Mouse (Mus musculus): ENCODE results near the gene Rabac1. TPM values are rescaled to one million over a fixed set of nuclear protein-coding genes. Genes with fewer than 3 reads are reported as not detected.

The Rabac1 gene
- polyA plus RNA-seq, 1 experiment from 2014 or later: 118 TPM

DNA sequence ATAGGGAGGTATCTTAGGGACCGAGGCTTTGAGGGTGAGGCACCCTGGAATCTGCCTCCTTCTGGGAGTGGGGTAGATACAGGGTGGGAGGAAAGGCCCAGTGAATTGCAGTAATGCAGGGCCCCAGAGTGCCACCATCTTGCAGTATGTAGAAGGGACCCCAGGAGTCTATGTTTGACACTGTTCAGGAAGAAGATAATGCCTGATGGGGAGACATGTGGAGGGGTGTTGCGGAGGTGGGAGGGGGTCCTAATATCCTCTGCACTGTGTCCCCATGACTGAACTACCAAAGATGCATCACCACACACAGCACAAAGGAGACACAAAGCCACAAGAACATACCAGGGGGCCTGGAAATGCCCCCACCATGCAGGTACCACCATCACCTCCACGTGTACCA is 33.6 kb upstream of the Rabac1 start:
- H3K9ac ChIP-seq (ENCODE audit: low read length): peak overlapping the region; percentile 68; the same call in 1 of the 2 replicates
- H3K9me3 ChIP-seq (ENCODE audit: control insufficient read depth, low read length): no peaks in the 10 kb centered on the region
- DNase-seq (ENCODE audit: low spot score) (no peak), ATAC-seq (ENCODE audit: insufficient read depth, low FRiP score, low TSS enrichment) (no peak; the same call in 1 of the 2 replicates)
- H3K4me2 ChIP-seq (ENCODE audit: low read depth): peak overlapping the region; percentile 88
- H3K27ac ChIP-seq (ENCODE audit: low read depth, low read length): no peak overlapping the region
- no peaks in the 10 kb centered on the region for H3K36me3 ChIP-seq (ENCODE audit: control insufficient read depth, insufficient read depth, low read length)
- peaks cover 23% of the 10 kb centered on the region for H3K4me1 ChIP-seq (ENCODE audit: control insufficient read depth, insufficient read depth, low read length)
- WGBS: 71% methylated on average over 3 of the region's 3 CpGs
- peaks cover 59% of the 10 kb centered on the region for H3K27me3 ChIP-seq (ENCODE audit: control insufficient read depth, insufficient read depth, low read length)
- peak overlapping the region; percentile 53 for H3K4me3 ChIP-seq (ENCODE audit: low read depth, low read length)

- Histone ChIP-seq H3K27me3 (ENCODE audit: control insufficient read depth, insufficient read depth, low read length) (peaks cover 54% of the 10 kb centered on the region), H3K4me1 (ENCODE audit: control insufficient read depth, insufficient read depth, low read length) (peaks cover 22% of the 10 kb centered on the region), H3K9ac (ENCODE audit: low read length) (peak within 1 kb of the TSS; percentile 68), H3K9me3 (ENCODE audit: control insufficient read depth, low read length) (no peaks in the 10 kb centered on the region), H3K4me2 (ENCODE audit: low read depth) (peak within 1 kb of the TSS; percentile 88), H3K36me3 (ENCODE audit: control insufficient read depth, insufficient read depth, low read length) (no peaks in the 10 kb centered on the region), H3K4me3 (ENCODE audit: low read depth, low read length) (peak within 1 kb of the TSS; percentile 53), H3K27ac (ENCODE audit: low read depth, low read length) (no peak within 1 kb of the TSS)
- peak; percentile 73 for ATAC-seq (ENCODE audit: insufficient read depth, low FRiP score, low TSS enrichment)
- DNase-seq (ENCODE audit: low spot score): peak; percentile 77
- WGBS: under 1% methylated on average over 53 of the region's 54 CpGs
Observed at GRCm38 (mm10) chr7:25005421-25006065, 33.0 kb upstream of the Rabac1 start, which contains the start of gene Atp1a3. Gene Atp1a3 (minus strand): TSS chr7:25005958.

- H3K4me1 ChIP-seq (ENCODE audit: control insufficient read depth, insufficient read depth, low read length): peaks cover 17% of the 10 kb centered on the region; the same call in 1 of the 2 replicates
- DNase-seq (ENCODE audit: low spot score) (no peak), ATAC-seq (ENCODE audit: insufficient read depth, low FRiP score, low TSS enrichment) (no peak)
- H3K27ac ChIP-seq (ENCODE audit: low read depth, low read length): no peak overlapping the region
- H3K27me3 ChIP-seq (ENCODE audit: control insufficient read depth, insufficient read depth, low read length): peaks cover 47% of the 10 kb centered on the region
- H3K4me2 ChIP-seq (ENCODE audit: low read depth): peak overlapping the region; percentile 88
- peak overlapping the region; percentile 68 for H3K9ac ChIP-seq (ENCODE audit: low read length)
- H3K36me3 ChIP-seq (ENCODE audit: control insufficient read depth, insufficient read depth, low read length): no peaks in the 10 kb centered on the region
- WGBS: 60% methylated on average over 6 of the region's 9 CpGs
- H3K9me3 ChIP-seq (ENCODE audit: control insufficient read depth, low read length): no peaks in the 10 kb centered on the region
- H3K4me3 ChIP-seq (ENCODE audit: low read depth, low read length): peak overlapping the region; percentile 53
Observed at GRCm38 (mm10) chr7:25004806-25005205, 32.3 kb upstream of the Rabac1 start.

DNA sequence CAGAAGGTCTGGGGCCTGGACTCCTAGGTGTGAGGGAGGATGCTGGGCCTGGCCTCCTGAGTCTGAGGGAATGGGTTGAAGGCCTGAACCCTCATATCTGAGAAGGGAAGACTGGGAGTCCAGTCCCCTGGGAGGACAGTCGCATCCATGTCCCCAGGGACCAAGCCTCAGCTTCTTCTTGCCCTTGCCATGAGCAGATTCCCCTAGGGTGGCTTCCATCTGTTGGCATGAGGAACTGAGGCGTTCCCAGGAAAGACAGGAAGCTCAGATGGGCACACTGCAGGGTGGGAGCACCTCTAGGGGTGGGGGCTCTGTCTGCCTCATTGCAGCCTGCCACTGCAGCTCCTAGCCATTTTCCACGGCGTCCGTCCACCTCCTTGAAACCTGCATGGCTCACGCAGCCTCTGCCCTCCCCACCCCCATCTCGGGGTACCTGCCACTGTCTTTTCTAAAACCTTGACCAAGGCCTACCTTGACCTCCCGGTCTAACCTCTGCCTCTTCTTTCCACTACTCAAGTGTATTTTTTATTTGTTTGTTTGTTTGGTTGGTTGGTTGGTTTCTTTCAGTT is 31.4 kb upstream of the Rabac1 start:
- Histone ChIP-seq H3K4me2 (ENCODE audit: low read depth) (peak overlapping the region; percentile 88; the same call in 1 of the 2 replicates), H3K9me3 (ENCODE audit: control insufficient read depth, low read length) (no peaks in the 10 kb centered on the region), H3K4me3 (ENCODE audit: low read depth, low read length) (no peak overlapping the region), H3K27ac (ENCODE audit: low read depth, low read length) (no peak overlapping the region), H3K4me1 (ENCODE audit: control insufficient read depth, insufficient read depth, low read length) (peaks cover 15% of the 10 kb centered on the region; the same call in 1 of the 2 replicates), H3K27me3 (ENCODE audit: control insufficient read depth, insufficient read depth, low read length) (peaks cover 38% of the 10 kb centered on the region), H3K36me3 (ENCODE audit: control insufficient read depth, insufficient read depth, low read length) (no peaks in the 10 kb centered on the region), H3K9ac (ENCODE audit: low read length) (no peak overlapping the region)
- ATAC-seq (ENCODE audit: insufficient read depth, low FRiP score, low TSS enrichment) (no peak), DNase-seq (ENCODE audit: low spot score) (no peak)
- 88% methylated on average over 8 of the region's 8 CpGs for WGBS

DNA sequence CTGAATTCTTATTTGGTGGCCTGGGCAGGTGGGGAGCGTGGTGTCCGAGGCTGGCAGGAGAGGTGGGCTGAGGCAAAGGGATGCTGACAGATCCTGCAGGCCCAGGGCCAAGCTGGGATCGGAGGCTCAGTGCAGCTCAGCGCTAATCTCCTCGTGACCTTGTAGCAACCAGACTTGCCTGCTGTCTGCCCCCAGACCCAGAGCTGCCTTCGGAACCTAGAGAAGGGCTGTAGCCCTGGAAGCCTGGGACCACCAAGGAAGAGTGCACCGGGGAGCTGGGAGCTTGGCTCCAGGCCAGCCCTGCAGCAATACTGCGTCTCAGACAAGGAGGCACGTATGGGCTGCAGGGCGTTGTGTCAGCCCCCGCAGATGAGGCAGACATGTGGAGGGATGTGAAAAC is 30.7 kb upstream of the Rabac1 start:
- peaks cover 15% of the 10 kb centered on the region; the same call in 1 of the 2 replicates for H3K4me1 ChIP-seq (ENCODE audit: control insufficient read depth, insufficient read depth, low read length)
- H3K36me3 ChIP-seq (ENCODE audit: control insufficient read depth, insufficient read depth, low read length): no peaks in the 10 kb centered on the region
- no peaks in the 10 kb centered on the region for H3K9me3 ChIP-seq (ENCODE audit: control insufficient read depth, low read length)
- no peak overlapping the region for H3K27ac ChIP-seq (ENCODE audit: low read depth, low read length)
- H3K9ac ChIP-seq (ENCODE audit: low read length): no peak overlapping the region
- no peak for ATAC-seq (ENCODE audit: insufficient read depth, low FRiP score, low TSS enrichment)
- H3K4me2 ChIP-seq (ENCODE audit: low read depth): no peak overlapping the region
- 62% methylated on average over 11 of the region's 11 CpGs for WGBS
- no peak for DNase-seq (ENCODE audit: low spot score)
- no peak overlapping the region for H3K4me3 ChIP-seq (ENCODE audit: low read depth, low read length)
- H3K27me3 ChIP-seq (ENCODE audit: control insufficient read depth, insufficient read depth, low read length): peaks cover 32% of the 10 kb centered on the region

GRCm38 (mm10) chr7:25000711-25001110 is 28.2 kb upstream of the Rabac1 start:
- WGBS: 74% methylated on average over 12 of the region's 12 CpGs
- Histone ChIP-seq H3K27ac (ENCODE audit: low read depth, low read length) (no peak overlapping the region), H3K9ac (ENCODE audit: low read length) (no peak overlapping the region), H3K9me3 (ENCODE audit: control insufficient read depth, low read length) (no peaks in the 10 kb centered on the region), H3K4me3 (ENCODE audit: low read depth, low read length) (no peak overlapping the region), H3K36me3 (ENCODE audit: control insufficient read depth, insufficient read depth, low read length) (no peaks in the 10 kb centered on the region), H3K27me3 (ENCODE audit: control insufficient read depth, insufficient read depth, low read length) (peaks cover 8% of the 10 kb centered on the region; the same call in 1 of the 2 replicates), H3K4me2 (ENCODE audit: low read depth) (no peak overlapping the region), H3K4me1 (ENCODE audit: control insufficient read depth, insufficient read depth, low read length) (peaks cover 8% of the 10 kb centered on the region; the same call in 1 of the 2 replicates)
- no peak for DNase-seq (ENCODE audit: low spot score)
- no peak for ATAC-seq (ENCODE audit: insufficient read depth, low FRiP score, low TSS enrichment)

DNA sequence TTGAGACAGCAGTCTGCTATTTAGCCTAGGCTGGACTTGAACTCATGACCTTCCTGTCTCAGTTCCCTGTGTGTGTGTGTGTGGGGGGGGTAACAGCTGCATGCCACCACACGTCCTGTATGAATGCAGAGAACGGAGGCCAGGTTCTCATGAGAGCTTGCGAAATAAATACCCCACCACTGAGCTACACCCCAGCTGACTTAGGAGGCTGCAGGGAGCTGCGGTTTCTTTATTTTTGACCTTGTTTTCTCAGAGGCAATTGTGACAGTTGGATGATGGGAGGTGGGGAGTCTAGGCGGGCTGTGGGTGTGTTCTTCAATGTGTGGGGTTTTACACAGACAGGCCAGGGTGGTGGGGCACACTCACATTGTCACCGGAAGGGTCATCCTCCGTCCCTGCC is 27.7 kb upstream of the Rabac1 start:
- no peak for DNase-seq (ENCODE audit: low spot score)
- WGBS: 78% methylated on average over 7 of the region's 7 CpGs

DNA sequence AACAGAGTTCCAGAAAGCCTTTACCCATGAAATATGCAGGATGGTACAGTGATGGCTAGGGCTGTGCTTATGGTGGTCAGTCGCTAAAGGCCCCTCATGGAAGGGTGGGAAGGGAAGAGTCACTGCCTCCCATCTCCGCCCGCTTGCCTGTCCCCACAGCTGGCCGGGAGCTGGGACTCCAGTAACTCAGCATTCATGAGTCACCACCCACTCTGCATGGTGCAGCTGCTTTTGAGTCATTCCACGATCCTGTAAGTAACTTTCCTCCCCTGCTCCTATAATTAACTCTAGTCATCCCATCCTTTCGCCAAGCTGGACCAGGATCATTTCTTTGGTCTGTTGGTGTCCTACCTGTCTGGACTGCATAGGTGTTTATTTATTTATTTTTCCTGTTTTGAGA is 20.5 kb upstream of the Rabac1 start:
- DNase-seq (ENCODE audit: low spot score) (no peak), ATAC-seq (ENCODE audit: insufficient read depth, low FRiP score, low TSS enrichment) (no peak)
- Histone ChIP-seq H3K4me2 (ENCODE audit: low read depth) (no peak overlapping the region), H3K27me3 (ENCODE audit: control insufficient read depth, insufficient read depth, low read length) (no peaks in the 10 kb centered on the region), H3K36me3 (ENCODE audit: control insufficient read depth, insufficient read depth, low read length) (no peaks in the 10 kb centered on the region; the same call in 1 of the 2 replicates), H3K27ac (ENCODE audit: low read depth, low read length) (no peak overlapping the region), H3K4me3 (ENCODE audit: low read depth, low read length) (no peak overlapping the region), H3K4me1 (ENCODE audit: control insufficient read depth, insufficient read depth, low read length) (no peaks in the 10 kb centered on the region), H3K9ac (ENCODE audit: low read length) (no peak overlapping the region), H3K9me3 (ENCODE audit: control insufficient read depth, low read length) (no peaks in the 10 kb centered on the region)
- WGBS: 79% methylated on average over 6 of the region's 6 CpGs

More for the DNA sequence above, 27.7 kb upstream of the Rabac1 start:
- Histone ChIP-seq H3K27ac (ENCODE audit: low read depth, low read length) (no peak overlapping the region), H3K4me3 (ENCODE audit: low read depth, low read length) (no peak overlapping the region), H3K9ac (ENCODE audit: low read length) (no peak overlapping the region), H3K4me1 (ENCODE audit: control insufficient read depth, insufficient read depth, low read length) (peaks cover 6% of the 10 kb centered on the region; the same call in 1 of the 2 replicates), H3K9me3 (ENCODE audit: control insufficient read depth, low read length) (no peaks in the 10 kb centered on the region), H3K4me2 (ENCODE audit: low read depth) (no peak overlapping the region), H3K27me3 (ENCODE audit: control insufficient read depth, insufficient read depth, low read length) (peaks cover 5% of the 10 kb centered on the region; the same call in 1 of the 2 replicates), H3K36me3 (ENCODE audit: control insufficient read depth, insufficient read depth, low read length) (no peaks in the 10 kb centered on the region)
- ATAC-seq (ENCODE audit: insufficient read depth, low FRiP score, low TSS enrichment): no peak

DNA sequence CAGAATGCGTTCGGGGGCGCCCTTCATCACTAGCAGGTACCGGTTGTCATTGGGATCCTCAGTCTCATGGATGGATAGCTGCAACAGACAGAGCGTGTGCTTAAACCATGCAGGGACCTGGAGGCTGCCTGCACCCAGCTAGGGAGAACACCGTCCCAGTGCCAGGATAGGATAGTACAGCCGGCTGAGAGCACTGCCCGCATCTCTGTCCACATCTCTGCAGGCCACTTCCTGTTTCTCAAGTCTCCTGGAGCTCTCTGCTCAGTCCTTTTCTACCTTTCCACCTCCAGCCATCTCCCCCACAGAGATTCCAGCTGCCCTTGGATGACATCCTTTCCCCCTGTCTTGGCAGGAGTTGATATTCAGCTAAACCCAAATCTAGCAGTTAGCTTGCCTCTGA is 17.9 kb upstream of the Rabac1 start:
- WGBS: 83% methylated on average over 8 of the region's 8 CpGs
- H3K4me1 ChIP-seq (ENCODE audit: control insufficient read depth, insufficient read depth, low read length): no peaks in the 10 kb centered on the region
- ATAC-seq (ENCODE audit: insufficient read depth, low FRiP score, low TSS enrichment) (no peak), DNase-seq (ENCODE audit: low spot score) (no peak)
- no peaks in the 10 kb centered on the region; the same call in 1 of the 2 replicates for H3K36me3 ChIP-seq (ENCODE audit: control insufficient read depth, insufficient read depth, low read length)
- no peaks in the 10 kb centered on the region for H3K9me3 ChIP-seq (ENCODE audit: control insufficient read depth, low read length)
- H3K4me3 ChIP-seq (ENCODE audit: low read depth, low read length): no peak overlapping the region
- no peaks in the 10 kb centered on the region for H3K27me3 ChIP-seq (ENCODE audit: control insufficient read depth, insufficient read depth, low read length)
- H3K4me2 ChIP-seq (ENCODE audit: low read depth): no peak overlapping the region
- H3K9ac ChIP-seq (ENCODE audit: low read length): no peak overlapping the region
- H3K27ac ChIP-seq (ENCODE audit: low read depth, low read length): no peak overlapping the region

Data from neural tube, embryonic 11.5 days (tissue).